Mouse (Mus musculus) forebrain, postnatal 0 days (tissue): ENCODE data around the gene Ccl26. TPM values are rescaled to one million over a fixed set of nuclear protein-coding genes. Genes with fewer than 3 reads are reported as not detected.

Source experiments
- ATAC-seq: fragments of 200-750 bp; cut with Nextera tagmentation; 2 replicates; pipeline ENCODE4 v1.8.0; 2017; ENCODE audit warnings: mild to moderate bottlenecking, moderate library complexity
- DNase-seq: peaks from one replicate; pipeline ENCODE4 v3.0.0-alpha.2; 2015
- H3K27ac ChIP-seq: fragments of 300-500 bp; sonication (generic); 2 replicates; pipeline ENCODE4 v1.5.1; 2014; ENCODE audit warnings: low read depth, mild to moderate bottlenecking, antibody characterized with exemption, low read length, moderate library complexity, mixed read lengths
- H3K27me3 ChIP-seq: fragments of 300-500 bp; sonication (generic); 2 replicates; pipeline ENCODE4 v1.6.1; 2014; ENCODE audit warnings: mild to moderate bottlenecking, low read length, mixed read lengths; ENCODE audit not compliant: insufficient read depth
- H3K36me3 ChIP-seq: fragments of 300-500 bp; sonication (generic); 2 replicates; pipeline ENCODE4 v1.6.1; 2014; ENCODE audit warnings: mild to moderate bottlenecking, moderate library complexity; ENCODE audit not compliant: insufficient read depth
- H3K4me1 ChIP-seq: fragments of 300-500 bp; sonication (generic); 2 replicates; pipeline ENCODE4 v1.6.1; 2014; ENCODE audit warnings: antibody characterized with exemption; ENCODE audit not compliant: insufficient read depth
- H3K4me2 ChIP-seq: fragments of 300-500 bp; sonication (generic); 2 replicates; pipeline ENCODE4 v1.6.1; 2014; ENCODE audit warnings: low read depth, mild to moderate bottlenecking, moderate library complexity
- H3K4me3 ChIP-seq: fragments of 300-500 bp; sonication (generic); 2 replicates; pipeline ENCODE4 v1.5.1; 2014; ENCODE audit warnings: low read depth, low read length, mixed read lengths
- H3K9ac ChIP-seq: fragments of 300-500 bp; sonication (generic); 2 replicates; pipeline ENCODE4 v1.6.1; 2014; ENCODE audit warnings: mild to moderate bottlenecking
- H3K9me3 ChIP-seq: fragments of 300-500 bp; sonication (generic); 2 replicates; pipeline ENCODE4 v1.6.1; 2016; ENCODE audit warnings: low read length
- CTCF ChIP-seq: sonication (generic); IDR thresholded peaks from 2 replicates; pipeline ENCODE4 v1.5.1; 2016; ENCODE audit warnings: antibody characterized with exemption, control low read depth, low read depth
- WGBS: fragments of 180-500 bp; shearing (Covaris S2); extraction: QIAGEN DNeasy Blood & Tissue Kit; methylation state at CpG from one replicate; pipeline ENCODE4 v1.1.7; 2014; 5-methylcytosine and 5-hydroxymethylcytosine counted together
- polyA plus RNA-seq: library from polyadenylated mRNA; unstranded; fragments of >200 nt; fragmentation: Nextera tagmentation; extraction: Ambion mirVana; gene quantifications from 2 replicates; pipeline ENCODE4 v1.2.1, GENCODE M21; 2015
- total RNA-seq: library from RNA; depleted of rRNA; stranded (reverse); fragments of >200 nt; gene quantifications from 2 replicates; pipeline ENCODE4 v1.2.3, GENCODE M21; 2014

Ccl26 gene
- total and polyA plus RNA-seq, 2 experiments from 2014 or later = not detected

GRCm38 (mm10) chr5:135544032-135544558 is 19.3 kb downstream of the Ccl26 start:
- Histone ChIP-seq H3K27ac (no peak overlapping the region), H3K9ac (peak overlapping the region; percentile 63), H3K4me2 (peak overlapping the region; percentile 98), H3K9me3 (no peaks in the 10 kb centered on the region), H3K4me3 (peak overlapping the region; percentile 79), H3K27me3 (no peaks in the 10 kb centered on the region), H3K4me1 (0 out of 2 replicates have a peak, but pooled peaks cover 6% of the 10 kb centered on the region), H3K36me3 (no peaks in the 10 kb centered on the region)
- no peak for ATAC-seq
- no peak for TF ChIP-seq CTCF
- DNase-seq = peak; percentile 26
- WGBS = 3% methylated on average over 15 of the region's 15 CpGs

GRCm38 (mm10) chr5:135537794-135538214 is 25.6 kb downstream of the Ccl26 start:
- Histone ChIP-seq H3K4me3 (no peak overlapping the region), H3K9ac (no peak overlapping the region), H3K27me3 (no peaks in the 10 kb centered on the region), H3K4me1 (no peaks in the 10 kb centered on the region), H3K36me3 (no peaks in the 10 kb centered on the region), H3K4me2 (no peak overlapping the region), H3K9me3 (no peaks in the 10 kb centered on the region), H3K27ac (no peak overlapping the region)
- 83% methylated on average over 10 of the region's 10 CpGs for WGBS
- TF ChIP-seq CTCF = no peak
- no peak for ATAC-seq
- DNase-seq = no peak

GRCm38 (mm10) chr5:135537326-135537725 is 26.0 kb downstream of the Ccl26 start:
- no peak overlapping the region for H3K27ac ChIP-seq
- no peaks in the 10 kb centered on the region for H3K36me3 ChIP-seq
- DNase-seq = no peak
- no peak for TF ChIP-seq CTCF
- H3K4me2 ChIP-seq = no peak overlapping the region
- no peak overlapping the region for H3K9ac ChIP-seq
- 77% methylated on average over 4 of the region's 4 CpGs for WGBS
- H3K4me3 ChIP-seq = no peak overlapping the region
- no peaks in the 10 kb centered on the region for H3K27me3 ChIP-seq
- H3K4me1 ChIP-seq = no peaks in the 10 kb centered on the region
- no peak for ATAC-seq
- no peaks in the 10 kb centered on the region for H3K9me3 ChIP-seq

- no peak overlapping the region for H3K9ac ChIP-seq
- no peaks in the 10 kb centered on the region for H3K4me1 ChIP-seq
- H3K4me3 ChIP-seq = no peak overlapping the region
- H3K4me2 ChIP-seq = no peak overlapping the region
- H3K9me3 ChIP-seq = no peaks in the 10 kb centered on the region
- no peak for DNase-seq
- no peak for TF ChIP-seq CTCF
- no peaks in the 10 kb centered on the region for H3K27me3 ChIP-seq
- ATAC-seq = no peak
- no peak overlapping the region for H3K27ac ChIP-seq
- H3K36me3 ChIP-seq = no peaks in the 10 kb centered on the region
Measured at GRCm38 (mm10) chr5:135535867-135536266, 27.5 kb downstream of the Ccl26 start.

- no peaks in the 10 kb centered on the region for H3K9me3 ChIP-seq
- 72% methylated on average over 10 of the region's 10 CpGs for WGBS
- no peak overlapping the region for H3K9ac ChIP-seq
- DNase-seq (no peak), ATAC-seq (no peak)
- no peaks in the 10 kb centered on the region for H3K36me3 ChIP-seq
- H3K27me3 ChIP-seq = no peaks in the 10 kb centered on the region
- no peak overlapping the region for H3K4me2 ChIP-seq
- H3K4me3 ChIP-seq = no peak overlapping the region
- H3K27ac ChIP-seq = no peak overlapping the region
- TF ChIP-seq CTCF = no peak
- H3K4me1 ChIP-seq = no peaks in the 10 kb centered on the region
Measured at GRCm38 (mm10) chr5:135533431-135533830, 29.9 kb downstream of the Ccl26 start.

GRCm38 (mm10) chr5:135531306-135531845 is 32.0 kb downstream of the Ccl26 start:
- DNase-seq = no peak
- no peak for TF ChIP-seq CTCF
- H3K36me3 ChIP-seq = no peaks in the 10 kb centered on the region

GRCm38 (mm10) chr5:135529964-135530363 is 33.4 kb downstream of the Ccl26 start:
- Histone ChIP-seq H3K27ac (no peak overlapping the region), H3K9me3 (no peaks in the 10 kb centered on the region), H3K4me2 (no peak overlapping the region), H3K4me1 (no peaks in the 10 kb centered on the region), H3K9ac (no peak overlapping the region), H3K4me3 (no peak overlapping the region), H3K27me3 (no peaks in the 10 kb centered on the region), H3K36me3 (no peaks in the 10 kb centered on the region)
- no peak for TF ChIP-seq CTCF
- ATAC-seq (no peak), DNase-seq (no peak)
- WGBS = 86% methylated on average over 2 of the region's 2 CpGs

More at GRCm38 (mm10) chr5:135531306-135531845, 32.0 kb downstream of the Ccl26 start:
- Histone ChIP-seq H3K27me3 (no peaks in the 10 kb centered on the region), H3K4me1 (no peaks in the 10 kb centered on the region), H3K9me3 (no peaks in the 10 kb centered on the region), H3K4me2 (no peak overlapping the region), H3K9ac (no peak overlapping the region), H3K27ac (no peak overlapping the region), H3K4me3 (no peak overlapping the region)
- no peak for ATAC-seq
- WGBS = 87% methylated on average over 11 of the region's 11 CpGs
